Mouse (Mus musculus) left cerebral cortex, adult 2 months (tissue): ENCODE measurements around the gene Pitpnm3. TPM values are rescaled to one million over a fixed set of nuclear protein-coding genes. Genes with fewer than 3 reads are reported as not detected.
A peak's percentile ranks its signal among the peaks of the same experiment; 100 is the strongest.

Source experiments
- DNase-seq, 2 experiments: peaks; one replicate each; pipeline ENCODE4 v3.0.0; 2021 to 2022; ENCODE audit warnings: low spot score in 2 of 2, mixed read lengths in 1 of 2; ENCODE audit errors: extremely low spot score in 1 of 2
- H3K27ac ChIP-seq: fragments of 200-600 bp; 2 replicates; pipeline ENCODE4 v1.8.1; 2022
- H3K4me3 ChIP-seq: fragments of 200-600 bp; 2 replicates; pipeline ENCODE4 v1.8.1; 2022
- CTCF ChIP-seq: fragments of 200-600 bp; IDR thresholded peaks from 2 replicates; pipeline ENCODE4 v1.8.1; 2022; ENCODE audit warnings: antibody characterized with exemption, mild to moderate bottlenecking, moderate library complexity
- intact Hi-C: fragments of 180-260 bp; cut with DNase I; formaldehyde crosslinking; loops from one replicate; pipeline ENCODE4 v1.15.1; 2025
- total RNA-seq, 2 experiments: library from RNA; stranded (reverse); gene quantifications; 2 replicates each; pipeline ENCODE4 v1.2.3; 2021

Pitpnm3 gene
- total RNA-seq, 2 experiments from 2014 or later = 88.9 to 92.4 TPM

DNA sequence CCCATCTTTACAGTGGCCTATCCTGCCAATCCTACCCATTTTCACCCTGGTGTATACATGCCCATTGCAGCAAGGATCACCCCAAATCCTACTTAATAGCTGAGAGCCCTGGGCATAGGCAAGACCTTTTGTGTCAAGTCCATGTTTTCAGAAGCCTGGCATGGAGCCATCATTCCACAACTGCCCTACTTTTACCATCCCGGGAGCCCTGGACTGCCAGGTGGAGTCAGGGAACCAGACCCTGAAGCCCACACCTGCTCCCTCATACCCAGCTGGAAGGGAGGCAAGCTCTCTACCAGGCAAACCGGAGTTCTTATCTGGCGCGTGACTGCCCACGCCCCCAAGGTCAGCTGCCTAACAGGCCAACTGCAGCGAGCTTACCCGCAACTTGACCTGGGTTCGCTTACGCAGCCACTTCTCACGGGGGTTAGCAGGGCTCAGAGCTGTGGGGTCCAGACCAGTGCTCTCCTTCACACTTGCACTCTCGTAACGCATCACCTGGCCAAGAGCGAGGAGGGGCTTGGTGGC, 74.4 kb downstream of the Pitpnm3 start:
- Histone ChIP-seq H3K4me3 (no peak overlapping the region), H3K27ac (no peak overlapping the region)
- TF ChIP-seq CTCF = no peak
- intact Hi-C loops = no loop called here
- DNase-seq = no peak

DNA sequence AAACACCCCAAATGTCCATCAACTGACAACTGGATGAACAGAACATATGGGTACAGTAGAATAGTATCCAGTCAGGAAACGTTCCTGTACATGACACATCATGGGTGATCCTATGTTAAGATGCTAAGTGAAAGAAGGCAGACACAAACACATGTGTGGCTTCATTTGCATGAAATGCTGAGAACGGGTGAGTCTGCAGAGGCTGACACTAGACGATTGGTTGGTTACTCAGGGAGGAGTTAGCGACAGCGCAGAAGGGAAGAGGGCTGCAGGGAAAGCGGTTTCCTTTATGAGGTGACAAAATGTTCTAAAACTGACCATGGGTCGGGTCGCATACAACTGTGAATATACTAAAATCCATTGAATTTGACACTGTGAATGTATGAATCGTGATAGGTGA, 75.2 kb downstream of the Pitpnm3 start:
- intact Hi-C loops = no loop called here
- no peak for TF ChIP-seq CTCF
- no peak overlapping the region for H3K27ac ChIP-seq

DNA sequence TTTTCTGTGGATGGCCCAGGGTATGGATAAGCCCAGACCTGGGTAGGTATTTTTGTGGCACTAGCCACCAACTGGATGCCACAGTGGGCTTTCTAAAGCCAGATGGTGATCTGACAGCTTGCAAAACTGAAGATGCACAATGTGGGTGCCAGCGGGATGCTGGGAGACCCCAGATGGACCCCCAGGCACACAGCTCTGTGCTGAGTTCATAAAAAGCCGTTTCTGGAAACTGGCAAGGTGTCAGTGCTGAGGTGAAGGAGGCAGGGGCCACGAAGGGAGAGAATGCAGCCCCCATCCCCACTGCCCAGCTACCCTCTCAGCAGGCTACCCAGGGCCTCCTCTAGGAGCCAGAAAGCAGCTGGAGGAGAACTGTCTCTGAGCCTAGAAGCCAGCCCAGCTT, 78.4 kb downstream of the Pitpnm3 start:
- DNase-seq = no peak
- no peak for TF ChIP-seq CTCF
- Histone ChIP-seq H3K4me3 (no peak overlapping the region), H3K27ac (no peak overlapping the region)
- intact Hi-C loops = no loop called here

More for the DNA sequence above, 75.2 kb downstream of the Pitpnm3 start:
- no peak overlapping the region for H3K4me3 ChIP-seq
- DNase-seq = no peak

DNA sequence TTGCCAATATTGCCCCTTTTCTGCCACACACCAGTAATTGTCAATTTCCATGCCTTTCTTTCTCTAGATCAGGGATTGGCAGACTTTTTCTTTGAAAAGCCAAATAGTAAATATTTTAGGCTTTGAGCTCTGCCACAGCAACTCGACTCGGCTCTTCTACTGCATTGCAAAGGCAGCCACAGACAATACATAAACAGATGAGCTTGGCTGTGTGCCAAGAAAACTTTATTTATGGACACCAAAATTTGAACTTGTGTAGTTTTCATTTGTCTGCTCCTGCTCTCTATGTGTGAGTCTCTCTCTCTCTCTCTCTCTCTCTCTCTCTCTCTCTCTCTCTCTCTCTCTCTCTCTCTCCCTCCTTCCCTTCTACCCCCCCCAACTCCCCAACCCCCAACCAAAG, 80.4 kb downstream of the Pitpnm3 start:
- H3K27ac ChIP-seq = no peak overlapping the region
- no peak for TF ChIP-seq CTCF
- no peak for DNase-seq
- intact Hi-C loops = no loop called here
- no peak overlapping the region for H3K4me3 ChIP-seq

DNA sequence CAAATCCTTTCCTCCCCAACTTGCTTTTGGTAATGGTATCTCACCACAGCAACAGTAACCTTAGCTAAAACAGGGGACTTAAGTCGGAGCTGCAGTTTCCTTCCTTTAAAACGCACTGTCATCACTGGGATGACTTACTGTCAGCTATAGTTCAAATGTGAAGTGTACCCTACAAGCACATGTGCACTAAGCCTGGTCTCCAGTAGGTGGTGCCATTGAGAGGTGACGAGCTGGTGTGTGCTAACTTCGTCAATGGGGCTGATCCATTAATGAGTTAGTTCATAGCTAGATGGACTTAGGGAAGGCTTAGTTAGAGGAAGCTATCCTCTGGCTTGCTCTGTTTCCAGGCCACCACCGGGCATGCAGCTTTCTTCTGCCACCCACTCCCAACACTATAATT, 82.9 kb downstream of the Pitpnm3 start:
- H3K27ac ChIP-seq = no peak overlapping the region
- peak; percentile 73 to 75 for DNase-seq
- intact Hi-C loops = loop anchor here (5.0 kb wide), 2 partner anchors 80 to 155 kb away; partner anchors contain the start of genes 4933427D14Rik, Gm43951 and Txndc17
- TF ChIP-seq CTCF = peak; percentile 83
- H3K4me3 ChIP-seq = no peak overlapping the region

DNA sequence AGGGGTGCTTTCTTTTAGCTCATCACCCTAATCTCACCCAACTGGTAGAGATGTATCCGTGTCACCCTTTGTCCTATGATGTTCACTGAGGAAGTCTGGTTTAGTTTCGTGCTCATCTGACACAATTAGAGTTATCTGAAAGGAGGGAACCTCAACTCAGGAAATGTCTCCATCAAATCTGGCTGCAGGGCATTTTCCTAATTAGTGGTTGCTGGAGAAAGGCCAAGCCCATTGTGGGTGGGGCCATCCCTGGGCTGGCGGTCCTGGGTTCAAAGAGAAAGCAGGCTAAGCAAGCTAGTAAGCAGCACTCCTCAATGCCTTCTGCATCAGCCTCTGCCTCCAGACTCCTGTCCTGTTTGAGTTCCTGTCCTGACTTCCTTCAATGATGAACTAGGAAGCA, 83.4 kb downstream of the Pitpnm3 start:
- no peak for TF ChIP-seq CTCF
- intact Hi-C loops = loop anchor here (5.0 kb wide), 2 partner anchors 80 to 155 kb away; partner anchors contain the start of genes 4933427D14Rik, Gm43951 and Txndc17
- H3K27ac ChIP-seq = no peak overlapping the region; the same call in 1 of the 2 replicates
- no peak overlapping the region for H3K4me3 ChIP-seq
- no peak for DNase-seq

DNA sequence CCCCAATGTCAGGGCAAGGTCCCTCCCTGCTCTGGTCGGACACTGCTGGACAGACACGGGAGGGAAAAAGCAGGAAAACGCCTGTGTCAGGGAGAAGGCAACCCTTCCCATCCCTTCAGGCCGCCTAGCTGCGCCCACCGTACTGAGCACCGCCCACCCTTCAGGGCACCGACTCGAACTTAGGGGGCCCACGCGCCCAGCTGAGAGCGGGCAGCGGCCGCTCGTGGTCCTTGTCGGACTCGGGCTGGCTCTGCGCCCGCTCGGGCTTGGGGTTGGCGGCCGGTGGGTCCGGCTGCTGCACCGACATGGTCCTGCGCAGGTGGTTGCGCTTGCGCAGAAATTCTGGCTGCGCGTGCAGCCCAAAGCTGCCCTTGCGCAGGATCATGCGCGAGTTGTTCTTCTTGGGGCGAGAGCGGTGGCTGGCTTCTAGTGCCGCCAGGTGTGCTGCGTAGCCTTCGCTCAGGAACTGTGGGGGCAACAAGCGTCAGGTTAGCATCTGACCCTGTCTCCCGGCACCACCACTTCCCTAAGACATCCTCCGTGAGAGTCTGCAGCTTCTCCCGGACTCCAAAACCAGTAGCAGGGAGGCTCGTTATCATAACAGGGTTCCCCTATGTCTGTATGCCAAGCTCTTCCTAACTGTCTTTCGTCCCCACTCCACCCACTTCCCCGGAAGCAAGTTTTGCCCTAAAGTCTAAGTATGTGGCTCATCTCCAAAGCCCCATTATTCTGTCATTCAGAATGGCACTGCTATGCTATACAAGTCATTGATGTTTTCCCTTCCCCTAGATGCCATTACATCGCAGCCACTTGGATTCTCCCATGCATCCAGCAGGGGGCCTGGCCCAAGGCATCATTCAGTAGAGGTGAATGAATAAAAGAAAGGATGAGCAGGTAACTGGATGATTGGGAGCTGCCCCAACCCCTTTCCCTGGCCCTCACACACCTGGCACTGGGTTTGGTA, 84.4 kb downstream of the Pitpnm3 start:
- intact Hi-C loops = loop anchor here (5.0 kb wide), 2 partner anchors 81 to 156 kb away; partner anchors contain the start of genes 4933427D14Rik, Gm43951 and Txndc17
- H3K4me3 ChIP-seq = peak overlapping the region; percentile 51
- H3K27ac ChIP-seq = peak overlapping the region; percentile 65
- peak; percentile 65 to 68 for DNase-seq
- peak; percentile 59 for TF ChIP-seq CTCF

DNA sequence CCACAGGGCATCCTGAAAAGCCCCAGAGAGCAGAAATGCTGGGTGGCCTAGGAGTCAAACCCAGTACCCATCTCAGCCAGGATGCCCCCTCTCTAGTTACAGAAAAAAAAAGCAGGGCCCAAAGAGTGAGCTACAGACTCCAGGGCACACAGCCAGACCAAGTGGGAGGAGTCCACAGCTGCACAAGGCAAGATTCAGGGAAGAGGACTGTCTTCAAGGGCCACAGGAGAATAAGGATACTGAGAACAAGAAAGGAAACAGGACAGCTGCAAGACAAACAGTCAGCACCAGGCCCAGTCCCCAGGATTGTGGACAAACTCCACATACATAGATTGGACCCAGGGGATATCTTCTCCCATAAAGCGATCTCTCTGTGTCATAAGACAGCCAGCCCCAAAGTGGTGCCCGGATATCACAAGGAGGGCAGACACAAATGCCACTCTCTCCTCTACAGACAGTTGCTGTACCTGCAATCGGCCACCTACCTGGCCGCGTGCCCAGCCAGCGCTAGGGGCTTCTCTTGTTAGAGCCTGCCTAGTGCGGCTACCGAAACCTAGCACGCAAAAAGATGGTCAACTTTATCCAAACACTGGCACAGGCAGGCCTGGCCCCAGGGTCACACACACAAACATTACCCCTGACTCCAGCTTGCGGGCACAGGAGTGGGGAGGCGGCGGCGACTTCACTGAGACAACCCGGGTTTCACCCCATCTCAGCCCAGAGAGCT, 85.2 kb downstream of the Pitpnm3 start:
- no peak for TF ChIP-seq CTCF
- H3K4me3 ChIP-seq = peak overlapping the region; percentile 51
- DNase-seq = no peak
- intact Hi-C loops = loop anchor here (5.0 kb wide), 2 partner anchors 82 to 157 kb away; partner anchors contain the start of genes 4933427D14Rik, Gm43951 and Txndc17
- peak overlapping the region; percentile 65; the same call in 1 of the 2 replicates for H3K27ac ChIP-seq

DNA sequence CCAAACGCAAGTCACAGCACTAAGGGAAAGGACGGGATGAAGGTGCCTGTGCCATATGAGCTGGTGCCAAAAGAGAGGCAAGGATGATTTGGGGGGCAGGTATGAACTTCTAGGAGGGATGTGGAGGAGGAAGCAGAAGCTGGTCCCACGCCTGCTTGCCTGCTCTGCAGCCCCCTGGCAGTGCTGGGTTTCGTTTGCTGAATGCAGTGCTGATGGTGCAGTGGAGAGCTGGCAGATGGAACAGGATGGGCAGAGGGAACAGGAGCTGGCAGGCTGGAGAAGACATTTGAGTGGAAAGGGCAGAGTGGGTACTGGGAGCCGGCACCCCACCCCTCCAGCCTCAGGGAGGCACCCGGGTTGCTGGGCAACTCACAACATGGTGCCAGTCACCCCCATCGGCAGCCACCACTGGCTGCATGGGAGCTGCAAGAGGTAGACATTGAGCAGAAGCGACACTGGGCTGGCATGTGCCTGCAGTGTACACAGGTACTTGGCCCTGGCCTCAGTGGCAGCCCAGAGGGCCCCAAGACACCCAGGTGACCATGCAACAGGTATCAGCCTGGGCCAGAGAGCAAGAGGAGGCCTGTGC, 86.3 kb downstream of the Pitpnm3 start:
- intact Hi-C loops = no loop called here
- Histone ChIP-seq H3K4me3 (no peak overlapping the region), H3K27ac (no peak overlapping the region)
- DNase-seq = no peak
- no peak for TF ChIP-seq CTCF

DNA sequence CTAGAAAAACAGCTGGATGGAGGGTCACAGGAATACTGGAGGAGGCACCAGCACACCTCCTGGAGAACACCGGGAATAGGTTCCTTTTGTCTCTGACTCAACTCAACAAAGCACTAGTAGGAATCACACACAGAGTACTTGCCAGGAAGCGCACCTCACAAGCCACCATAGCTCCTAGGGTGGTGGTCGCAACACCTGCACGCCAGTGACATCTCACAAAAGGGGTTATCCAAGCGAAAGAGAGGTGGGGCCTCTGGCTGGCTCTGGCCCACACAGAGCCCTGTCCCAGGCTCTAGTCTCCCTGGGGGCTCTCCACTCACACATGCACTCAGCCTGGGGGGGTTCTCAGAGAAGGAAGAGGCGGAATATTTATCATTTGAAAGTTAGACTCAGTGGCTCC, 86.8 kb downstream of the Pitpnm3 start:
- intact Hi-C loops = no loop called here
- Histone ChIP-seq H3K27ac (no peak overlapping the region), H3K4me3 (no peak overlapping the region)
- TF ChIP-seq CTCF = no peak
- no peak for DNase-seq

DNA sequence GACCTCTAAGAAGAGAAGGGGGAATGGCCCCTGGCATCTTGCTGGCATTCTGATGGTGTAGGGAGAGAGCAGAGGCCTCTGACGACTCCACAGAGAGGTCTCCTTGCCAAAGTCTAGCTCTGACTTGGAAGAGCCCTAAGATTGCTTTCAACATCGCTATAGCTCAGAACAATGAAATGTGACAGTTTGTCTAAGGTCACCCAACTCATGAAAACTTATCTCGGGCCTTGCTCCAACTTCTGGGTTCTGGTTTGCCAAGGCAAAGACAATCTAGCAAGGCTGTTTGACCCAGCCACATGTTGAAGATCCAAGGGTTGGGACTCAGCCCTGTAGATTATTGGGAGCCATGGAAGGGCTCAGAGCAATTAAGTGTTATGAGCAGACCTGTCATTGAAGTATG, 91.3 kb downstream of the Pitpnm3 start:
- intact Hi-C loops = no loop called here
- no peak for TF ChIP-seq CTCF
- DNase-seq = no peak
- Histone ChIP-seq H3K4me3 (no peak overlapping the region), H3K27ac (no peak overlapping the region)
